Mouse (Mus musculus) thymus, adult 2 months (tissue): Measurements from ENCODE around the gene Pnpla7.

Experiments used
- CTCF ChIP-seq: fragments of 200-500 bp; IDR thresholded peaks from 2 replicates; pipeline ENCODE4 v1.5.1; 2012; ENCODE audit warnings: mild to moderate bottlenecking, control low read depth, low read length, moderate library complexity, borderline replicate concordance; ENCODE audit not compliant: control insufficient read depth, poor library complexity, insufficient read depth; ENCODE audit errors: extremely low read depth
- POLR2A ChIP-seq: fragments of 200-500 bp; IDR thresholded peaks from 2 replicates; pipeline ENCODE4 v1.6.1; 2012; ENCODE audit warnings: mild to moderate bottlenecking, low read length, control low read depth, moderate library complexity; ENCODE audit not compliant: control insufficient read depth, poor library complexity, insufficient read depth; ENCODE audit errors: extremely low read depth

GRCm38 (mm10) chr2:24926345-24926964 lies 49.4 kb upstream of the Pnpla7 start:
- no peak for TF ChIP-seq CTCF
- no peak for TF ChIP-seq POLR2A
